Mouse (Mus musculus): Measurements from ENCODE around the gene Bcl2.

GRCm38 (mm10) chr1:106695649-106696048 is 18.4 kb downstream of the Bcl2 start:
- TF ChIP-seq CHD2 (IDR thresholded peaks at IDR 0.05; ENCODE audit: low read depth, low read length) (no peak), HCFC1 (IDR thresholded peaks at IDR 0.05; ENCODE audit: borderline replicate concordance, insufficient read depth, low read length) (no peak), MAFK (IDR thresholded peaks at IDR 0.05; ENCODE audit: insufficient read depth, low read depth, low read length) (no peak)
